Mouse (Mus musculus): ENCODE data around the gene Nav3.

DNA sequence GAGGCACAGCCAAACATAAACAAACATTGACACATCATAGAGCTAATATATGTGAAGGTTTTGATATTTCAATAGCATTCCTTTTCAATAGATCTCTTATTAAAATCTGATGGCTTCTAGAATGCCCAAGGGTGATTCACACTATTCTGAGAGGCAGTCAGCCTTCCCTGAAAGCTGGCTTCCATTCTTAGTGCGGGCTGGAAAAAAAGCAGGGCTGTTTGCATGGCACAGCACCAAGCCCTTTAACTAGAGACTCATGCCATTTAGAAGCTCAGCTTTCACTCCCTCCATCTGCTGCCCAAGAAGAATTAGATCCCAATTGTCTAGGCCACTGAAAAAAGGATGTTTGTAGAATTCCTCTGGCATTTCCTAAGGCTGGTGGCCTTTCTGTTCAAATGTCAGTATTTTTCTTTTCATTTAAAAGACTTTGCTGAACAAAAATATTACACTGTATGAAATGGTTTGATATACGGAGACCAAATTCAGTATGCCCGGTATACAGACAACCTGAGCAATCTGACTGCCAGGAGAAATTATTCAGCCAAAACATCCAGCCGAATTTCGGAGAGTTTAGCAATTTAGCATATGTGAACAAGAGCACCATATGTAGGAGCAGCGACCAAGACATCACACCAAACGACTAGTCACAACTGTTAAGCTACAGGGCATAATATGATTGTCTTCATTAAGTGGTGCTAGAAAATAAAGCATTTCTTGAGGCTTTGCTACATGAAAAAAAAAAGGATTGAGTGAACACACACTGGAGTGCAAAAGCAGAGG lies 263.8 kb downstream of the Nav3 start:
- TF ChIP-seq CTCF (IDR thresholded peaks at IDR 0.05; ENCODE audit: low read depth, low read length) (no peak), POLR2A (IDR thresholded peaks at IDR 0.05; ENCODE audit: extremely low read depth, insufficient read depth, low read length) (no peak)

All from liver, adult 2 months (tissue).